Mouse (Mus musculus): Measurements from ENCODE around the gene Mogat1.

- TF ChIP-seq CTCF (conservative IDR thresholded peaks at IDR 0.05; ENCODE audit: low read length): no peak
- no peak for TF ChIP-seq NANOG (IDR thresholded peaks at IDR 0.05; ENCODE audit: borderline replicate concordance, low read length)
These were observed 38.4 kb upstream of the Mogat1 start for GRCm38 (mm10) chr1:78472441-78472840.
